In genomic region chr12:73525254-73525885, GRCm38 (mm10) we compare ENCODE assay signal across 31 mouse cellular contexts. TPM values are rescaled to one million over a fixed set of nuclear protein-coding genes. Genes with fewer than 3 reads are reported as not detected.
DNase-seq lines count a peak whose midpoint lies in the region; ATAC-seq and TF ChIP-seq lines count a peak whose summit lies in the region.
"Had no signal": no experiment of that assay in that cellular context is flagged by ENCODE, and none has a peak within 500 bp of the region (broad histone marks: within the 10 kb centered on the region; RNA-seq: fewer than 3 reads in every experiment).

No protein-coding gene starts in this region.

- no peak overlapping the region for H3K9ac ChIP-seq in hindbrain, postnatal 0 days (replicated peaks; ENCODE audit: low read length)
- H3K9ac ChIP-seq: embryonic facial prominence, embryonic 13.5 days; forebrain, embryonic 15.5 days; hindbrain, embryonic 15.5 days; liver, embryonic 13.5 days; lung, embryonic 14.5 days; neural tube, embryonic 12.5 days; stomach, embryonic 15.5 days had no signal

- no peaks in the 10 kb centered on the region for H3K27me3 ChIP-seq in hindbrain, embryonic 10.5 days (ENCODE audit: insufficient read depth, poor library complexity, severe bottlenecking)
- H3K27me3 ChIP-seq in hindbrain, postnatal 0 days (ENCODE audit: insufficient read depth, low read length): no peaks in the 10 kb centered on the region
- peaks cover 29% of the 10 kb centered on the region for H3K27me3 ChIP-seq in limb, embryonic 10.5 days (ENCODE audit: low read depth, poor library complexity, severe bottlenecking)
- H3K27me3 ChIP-seq: forebrain, embryonic 15.5 days; liver, embryonic 13.5 days; neural tube, embryonic 12.5 days; Patski; stomach, embryonic 15.5 days had no signal

- no peaks in the 10 kb centered on the region for H3K36me3 ChIP-seq in hindbrain, embryonic 10.5 days
- no peaks in the 10 kb centered on the region for H3K36me3 ChIP-seq in hindbrain, postnatal 0 days (ENCODE audit: insufficient read depth, low read length)
- H3K36me3 ChIP-seq in limb, embryonic 10.5 days: no peaks in the 10 kb centered on the region
- H3K36me3 ChIP-seq: embryonic facial prominence, embryonic 13.5 days; forebrain, embryonic 15.5 days; hindbrain, embryonic 15.5 days; liver, embryonic 13.5 days; neural tube, embryonic 12.5 days; stomach, embryonic 15.5 days had no signal

- no peak for ATAC-seq in hindbrain, postnatal 0 days
- ATAC-seq: CD4-positive, CD25-positive, alpha-beta regulatory T cell, adult 4 months; forebrain, embryonic 15.5 days; intestine, embryonic 16.5 days; Patski had no signal

- peaks cover 41% of the 10 kb centered on the region for H3K4me1 ChIP-seq in hindbrain, embryonic 10.5 days (replicated peaks)
- no peaks in the 10 kb centered on the region for H3K4me1 ChIP-seq in hindbrain, postnatal 0 days (ENCODE audit: insufficient read depth, low read length)
- H3K4me1 ChIP-seq in limb, embryonic 10.5 days: peaks cover 98% of the 10 kb centered on the region
- H3K4me1 ChIP-seq: hindbrain, embryonic 15.5 days; liver, embryonic 13.5 days; megakaryocyte, embryonic 14.5 days had no signal

- TF ChIP-seq CTCF in hindbrain, postnatal 0 days (IDR thresholded peaks at IDR 0.05; ENCODE audit: low read depth): no peak

- no peak overlapping the region for H3K4me2 ChIP-seq in hindbrain, postnatal 0 days (ENCODE audit: low read depth, low read length)
- H3K4me2 ChIP-seq: embryonic facial prominence, embryonic 13.5 days; forebrain, embryonic 15.5 days; hindbrain, embryonic 15.5 days; liver, embryonic 13.5 days; lung, embryonic 14.5 days; neural tube, embryonic 12.5 days; stomach, embryonic 15.5 days had no signal

- intact Hi-C loops in gastrocnemius, postnatal 36 days (cut with DNase I): no loop called here

- H3K27ac ChIP-seq in hindbrain, embryonic 10.5 days: peak overlapping the region; percentile 64
- no peak overlapping the region for H3K27ac ChIP-seq in hindbrain, postnatal 0 days
- peak overlapping the region; percentile 82 for H3K27ac ChIP-seq in limb, embryonic 10.5 days
- H3K27ac ChIP-seq: embryonic facial prominence, embryonic 13.5 days; forebrain, embryonic 15.5 days; heart, adult 2 months; hindbrain, embryonic 15.5 days; liver, embryonic 13.5 days; neural tube, embryonic 12.5 days; stomach, embryonic 15.5 days had no signal

- peak; percentile 50 for DNase-seq in embryo, embryonic 10 days (ENCODE audit: low spot score)
- DNase-seq in embryo, embryonic 10.5 days (ENCODE audit: low spot score): no peak
- DNase-seq in hindbrain, embryonic 10.5 days (ENCODE audit: low spot score): peak; percentile 31
- no peak for DNase-seq in hindbrain, postnatal 0 days (ENCODE audit: low spot score)
- peak; percentile 75 for DNase-seq in limb, embryonic 10.5 days (ENCODE audit: low spot score)
- DNase-seq in kidney, postnatal 36 days: no peak
- DNase-seq in gastrocnemius, postnatal 36 days: no peak
- DNase-seq: cerebellum, adult 18-20 months; cerebellum, postnatal 36 days; gastrocnemius, postnatal 14 days; heart, adult 2 months; heart, postnatal 4 days; kidney, adult 9 months; kidney, postnatal 14 days; layer of hippocampus, postnatal 36 days; liver, embryonic 13.5 days; lung, embryonic 14.5 days; lung, postnatal 36 days; midbrain, embryonic 14.5 days; right cerebral cortex, adult 18-20 months; thymus, postnatal 25 days had no signal

- 56% methylated on average over 8 of the region's 8 CpGs for WGBS in hindbrain, embryonic 10.5 days
- 55% methylated on average over 8 of the region's 8 CpGs for WGBS in hindbrain, postnatal 0 days
- WGBS in limb, embryonic 10.5 days: 20% methylated on average over 8 of the region's 8 CpGs

- no peak overlapping the region for H3K4me3 ChIP-seq in hindbrain, embryonic 10.5 days
- no peak overlapping the region for H3K4me3 ChIP-seq in hindbrain, postnatal 0 days (ENCODE audit: low read length)
- no peak overlapping the region for H3K4me3 ChIP-seq in limb, embryonic 10.5 days
- H3K4me3 ChIP-seq: embryonic facial prominence, embryonic 13.5 days; erythroblast, embryonic 14.5 days; forebrain, embryonic 15.5 days; heart, adult 2 months; hindbrain, embryonic 15.5 days; liver, embryonic 13.5 days; megakaryocyte, embryonic 14.5 days; neural tube, embryonic 12.5 days; stomach, embryonic 15.5 days had no signal

- no peaks in the 10 kb centered on the region for H3K9me3 ChIP-seq in hindbrain, embryonic 10.5 days
- no peaks in the 10 kb centered on the region for H3K9me3 ChIP-seq in hindbrain, postnatal 0 days (ENCODE audit: low read length)
- H3K9me3 ChIP-seq in limb, embryonic 10.5 days (replicated peaks): no peaks in the 10 kb centered on the region
- H3K9me3 ChIP-seq: embryonic facial prominence, embryonic 13.5 days; forebrain, embryonic 15.5 days; hindbrain, embryonic 15.5 days; liver, embryonic 13.5 days; megakaryocyte, embryonic 14.5 days; neural tube, embryonic 12.5 days; stomach, embryonic 15.5 days had no signal

RNA-seq across cellular contexts. Expression of gene Tmem30b, which starts 20.8 kb away (rescaled TPM):
- polyA plus RNA-seq in hindbrain, embryonic 10.5 days (2016; fragmentation: Nextera tagmentation; extraction: Ambion mirVana): 3.9 and 5.8 TPM in 2 replicates
- total RNA-seq in hindbrain, postnatal 0 days (2014; rRNA removed): 0.25 and 0.42 TPM in 2 replicates
- 0.33 and 0.47 TPM in 2 replicates for polyA plus RNA-seq in hindbrain, postnatal 0 days (2015; fragmentation: Nextera tagmentation; extraction: Ambion mirVana)
- polyA plus RNA-seq in limb, embryonic 10.5 days (2016; fragmentation: Nextera tagmentation; extraction: Ambion mirVana): 9.1 and 15.7 TPM in 2 replicates
- total RNA-seq in gastrocnemius, postnatal 36 days (2021): under 1 TPM; 0.26 to 0.35 TPM
- total RNA-seq: layer of hippocampus, postnatal 36 days had no signal
- polyA plus RNA-seq: erythroblast, embryonic 14.5 days; Patski had no signal

RNA-seq across cellular contexts. Expression of gene Prkch, which starts 59.2 kb away (rescaled TPM):
- polyA plus RNA-seq in hindbrain, embryonic 10.5 days (2016; fragmentation: Nextera tagmentation; extraction: Ambion mirVana): 5.7 and 7.9 TPM in 2 replicates
- total RNA-seq in hindbrain, postnatal 0 days (2014; rRNA removed): 10.9 and 16.1 TPM in 2 replicates
- polyA plus RNA-seq in hindbrain, postnatal 0 days (2015; fragmentation: Nextera tagmentation; extraction: Ambion mirVana): 5.4 and 6.1 TPM in 2 replicates
- polyA plus RNA-seq in limb, embryonic 10.5 days (2016; fragmentation: Nextera tagmentation; extraction: Ambion mirVana): 6.4 and 7.4 TPM in 2 replicates
- 1 to 10 TPM; 5.0 to 6.5 TPM for total RNA-seq in gastrocnemius, postnatal 36 days (2021)

Comparison
In these comparisons a context has a peak if more than half of its experiments do, and no peak if none do; other contexts are left out.
1. DNase-seq: peak in embryo, embryonic 10 days (single experiment), hindbrain, embryonic 10.5 days (single experiment) and limb, embryonic 10.5 days (single experiment); none in embryo, embryonic 10.5 days (single experiment), hindbrain, postnatal 0 days (single experiment), kidney, postnatal 36 days (0 of 2) and gastrocnemius, postnatal 36 days (0 of 2).